Mouse (Mus musculus) neutrophil, adult 5-6 weeks (primary cell): ENCODE measurements around the gene Gjb4. TPM values are rescaled to one million over a fixed set of nuclear protein-coding genes. Genes with fewer than 3 reads are reported as not detected.

Source experiments
- ATAC-seq: fragments of 151-379, 151-347 bp; 2 replicates; pipeline ENCODE4 v1.8.0; 2017; ENCODE audit warnings: mild to moderate bottlenecking, moderate TSS enrichment; ENCODE audit not compliant: insufficient number of reproducible peaks, poor library complexity, low FRiP score, severe bottlenecking; ENCODE audit errors: extremely low read depth
- total RNA-seq: library from RNA; stranded (forward); fragments of 200-1000 nt; gene quantifications from 2 replicates; pipeline ENCODE4 v1.2.3, GENCODE M21; 2017

Gjb4 gene
- total RNA-seq, 1 experiment from 2014 or later: not detected

DNA sequence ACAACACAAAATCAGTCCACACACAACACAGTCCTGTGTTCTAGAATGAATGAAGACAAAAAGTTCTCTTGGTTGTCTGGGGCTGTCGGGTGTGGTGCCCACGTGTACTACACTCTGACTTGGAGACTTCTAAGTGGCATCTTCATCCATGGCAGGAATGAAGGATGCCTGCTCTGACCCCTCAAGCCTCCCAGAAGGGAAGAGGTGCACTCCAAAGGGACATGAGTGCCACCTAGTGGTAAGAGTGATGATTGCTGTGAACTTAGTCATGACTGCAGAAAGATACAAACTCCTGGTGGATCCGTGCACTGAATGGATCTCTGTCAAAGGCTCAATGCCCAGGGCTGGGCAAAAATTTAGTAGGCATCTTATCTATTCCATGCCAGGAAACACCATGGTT, 34.3 kb downstream of the Gjb4 start:
- ATAC-seq: peak; percentile 62; the same call in 1 of the 2 replicates

DNA sequence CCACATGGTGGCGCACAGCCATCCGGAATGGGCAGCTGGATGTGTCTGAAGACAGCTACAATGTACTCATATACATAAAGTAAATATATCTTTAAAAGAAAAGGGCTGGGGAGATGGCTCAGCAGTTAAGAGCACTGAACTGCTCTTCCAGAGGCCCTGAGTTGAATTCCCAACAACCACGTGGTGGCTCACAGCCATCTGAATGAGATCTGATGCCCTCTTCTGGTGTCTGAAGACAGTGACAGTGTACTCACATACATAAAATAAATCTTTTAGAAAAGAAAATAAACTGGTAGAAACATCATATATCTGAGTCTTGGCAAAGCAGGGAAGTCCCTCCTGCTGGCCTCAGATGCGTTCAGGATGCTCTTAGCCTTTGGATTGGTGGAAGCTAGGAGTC, 36.7 kb downstream of the Gjb4 start:
- no peak for ATAC-seq

DNA sequence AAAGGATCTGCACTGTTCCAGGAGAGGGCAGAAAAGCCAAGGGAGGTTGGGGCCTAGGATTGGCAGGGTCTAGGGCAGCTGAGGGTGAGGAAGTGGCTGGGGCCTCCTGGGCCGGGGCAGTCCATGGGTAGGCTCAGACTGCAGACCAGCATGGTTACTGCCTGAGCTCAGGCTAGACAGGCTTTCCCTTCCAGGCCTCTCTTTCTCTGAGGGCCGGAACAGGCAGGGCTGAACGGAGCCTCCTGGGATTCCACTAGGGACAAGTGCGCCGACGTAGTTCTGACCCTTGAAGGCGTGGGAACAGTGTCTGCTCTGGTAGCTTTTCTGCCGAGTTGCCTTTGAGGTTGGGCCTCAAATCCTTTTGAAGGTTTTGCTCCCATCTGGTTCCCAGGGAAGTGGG, 38.1 kb downstream of the Gjb4 start:
- ATAC-seq: no peak

DNA sequence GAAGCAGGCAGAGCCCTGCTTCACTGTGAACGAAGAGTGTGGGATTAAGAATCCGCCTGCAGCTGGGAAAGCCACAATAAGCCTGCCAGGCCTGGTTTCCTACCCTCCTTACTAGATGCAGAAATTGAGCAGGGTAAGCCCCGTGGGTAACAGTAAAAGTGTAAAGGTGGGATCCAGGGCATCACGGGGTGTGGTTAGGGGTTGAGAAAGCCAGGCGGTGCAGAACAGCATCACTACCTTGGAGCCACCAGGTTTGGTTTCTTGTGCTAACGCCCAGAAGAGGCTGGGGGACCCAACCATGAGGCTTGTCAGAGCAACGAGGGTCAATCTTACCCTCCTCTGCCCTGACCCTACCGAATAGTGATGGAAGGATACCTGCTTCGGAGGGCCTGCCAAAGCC, 39.3 kb downstream of the Gjb4 start:
- no peak for ATAC-seq

DNA sequence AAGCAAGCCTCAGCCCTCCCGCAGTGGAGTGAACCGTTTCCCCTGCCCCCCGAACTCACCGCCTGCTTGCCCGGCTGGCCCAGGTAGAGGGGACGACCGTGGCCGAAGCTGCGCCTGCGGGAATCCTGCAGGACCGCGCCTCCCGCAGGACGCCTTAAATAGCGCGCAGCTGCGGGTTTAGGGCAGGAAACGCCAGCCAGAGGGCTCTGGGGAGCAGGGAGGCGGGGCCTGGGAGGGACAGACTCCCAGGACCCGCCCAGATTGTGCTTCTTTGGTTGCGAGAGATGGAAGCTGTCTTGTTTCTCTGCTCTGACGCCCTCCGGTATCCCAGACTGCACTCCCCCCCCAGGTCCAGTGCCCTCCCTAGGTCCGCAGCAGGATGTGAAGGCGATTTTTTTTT, 40.0 kb downstream of the Gjb4 start, which contains the start of gene Gja4:
TSS of gene Gja4 (minus strand) at position 179 of the 400 bp plus-strand sequence.
- ATAC-seq: no peak

DNA sequence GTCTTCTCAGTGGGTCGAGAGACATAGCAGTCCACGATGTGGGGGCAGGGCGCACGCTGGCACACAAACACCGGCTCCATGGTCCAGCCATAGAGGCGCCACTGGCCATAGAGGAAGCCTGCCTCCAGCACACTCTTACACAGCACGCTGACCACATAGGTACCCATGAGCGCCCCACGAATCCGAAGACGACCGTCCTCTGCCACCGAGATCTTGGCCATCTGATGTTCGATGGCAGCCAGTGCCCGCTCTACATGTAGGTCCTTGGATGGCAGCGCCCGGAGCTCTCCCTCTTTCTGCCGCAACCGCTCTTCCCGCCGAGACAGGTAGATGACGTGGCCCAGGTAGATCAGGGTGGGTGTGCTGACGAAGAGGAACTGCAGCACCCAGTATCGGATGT, 41.5 kb downstream of the Gjb4 start:
- no peak for ATAC-seq

DNA sequence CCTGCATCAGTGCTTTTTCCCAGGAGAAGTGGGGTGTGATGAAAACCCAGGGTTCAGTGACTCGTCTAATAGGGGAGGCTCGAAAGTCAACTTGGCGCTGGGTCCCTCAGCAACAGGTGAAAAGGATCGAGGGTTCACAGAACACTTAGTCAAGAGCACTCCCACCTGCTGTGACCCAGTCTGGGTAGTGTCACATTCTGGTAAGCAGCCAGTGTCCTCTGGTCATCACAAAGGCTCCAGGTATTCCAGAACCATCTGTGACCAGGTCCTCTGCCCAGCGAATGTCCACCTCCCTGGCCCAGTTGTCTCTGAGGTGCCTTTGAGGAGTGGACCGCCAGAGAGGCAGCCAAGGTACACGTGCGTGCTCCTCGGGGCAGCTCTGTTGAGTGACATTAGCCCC, 42.3 kb downstream of the Gjb4 start:
- no peak for ATAC-seq

DNA sequence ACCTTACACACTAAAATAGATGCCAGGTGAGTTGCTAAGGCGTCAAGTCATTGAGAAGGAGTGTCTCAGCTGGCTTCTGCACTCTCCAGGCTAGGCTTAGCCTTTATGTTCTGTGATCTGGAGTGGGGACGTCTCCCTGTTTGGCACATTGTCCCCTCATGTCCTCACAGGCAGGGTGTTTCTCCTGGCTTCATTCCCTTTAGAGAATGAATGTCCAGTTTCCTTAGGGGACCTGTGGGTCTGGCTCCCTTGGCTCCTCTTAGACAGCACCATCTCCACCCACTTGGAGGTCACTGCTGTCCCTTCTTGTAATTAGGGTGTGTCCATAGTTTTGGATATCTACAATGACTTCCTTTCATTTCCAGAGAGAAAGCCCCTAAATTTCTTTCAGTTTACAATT, 47.0 kb downstream of the Gjb4 start:
- no peak for ATAC-seq

DNA sequence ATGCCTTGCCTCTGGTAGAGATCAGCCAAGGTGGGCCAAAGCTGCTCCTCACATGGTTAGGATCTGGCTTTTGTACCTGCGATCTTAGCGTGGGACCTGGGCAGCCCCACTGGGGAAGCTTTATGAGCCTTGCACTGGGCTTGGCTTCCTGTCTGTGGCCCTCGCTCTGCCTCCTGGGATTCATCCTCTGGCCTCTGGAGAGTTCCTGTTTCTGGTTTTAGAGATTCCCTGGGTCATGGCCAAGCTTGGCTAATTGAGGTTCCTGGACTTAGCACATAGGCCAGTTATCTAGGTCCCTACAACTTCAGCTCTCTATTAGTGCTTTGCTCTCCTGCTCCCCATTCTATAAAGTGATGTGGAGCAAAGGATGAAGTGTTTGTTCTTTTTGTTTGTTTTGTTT, 50.1 kb downstream of the Gjb4 start:
- ATAC-seq: no peak

Other genes starting within 250 kb of the Gjb4 start
- 7.6 and 8.1 TPM in 2 replicates for gene Tmem35b, start 230.4 kb downstream of the Gjb4 start, total RNA-seq
- 0.12 TPM in 2 replicates for gene Dlgap3, start 184.9 kb downstream of the Gjb4 start, total RNA-seq
- 17.3 and 25.8 TPM in 2 replicates for gene Smim12, start 110.3 kb downstream of the Gjb4 start, total RNA-seq
- not detected in 2 replicates for gene Gja4, start 40.0 kb downstream of the Gjb4 start, total RNA-seq
- not detected in 2 replicates for gene Gjb3, start 23.2 kb downstream of the Gjb4 start, total RNA-seq
- gene Gjb5, start 4.1 kb upstream of the Gjb4 start, total RNA-seq: not detected in 2 replicates